Mouse (Mus musculus): ENCODE measurements around the gene Ypel3. TPM values are rescaled to one million over a fixed set of nuclear protein-coding genes. Genes with fewer than 3 reads are reported as not detected.
A peak's percentile ranks its signal among the peaks of the same experiment; 100 is the strongest.

Gene Ypel3
- total RNA-seq, 2 experiments from 2014 or later, result 62.9 to 77.1 TPM

GRCm38 (mm10) chr7:126791851-126792720 is 15.3 kb downstream of the Ypel3 start, which contains the start of gene Ppp4c:
TSS of gene Ppp4c (minus strand) at chr7:126792496.
- peak; percentile 97 to 98 for DNase-seq
- intact Hi-C loops (cut with DNase I), result loop anchor here (10.0 kb wide), 2 partner anchors 553 to 683 kb away; partner anchors contain the start of genes Fbrs and Zfp768

GRCm38 (mm10) chr7:126792721-126793443 is 16.1 kb downstream of the Ypel3 start:
- DNase-seq, result no peak
- intact Hi-C loops (cut with DNase I), result loop anchor here (10.0 kb wide), 2 partner anchors 552 to 682 kb away; partner anchors contain the start of genes Fbrs and Zfp768

- no peak for DNase-seq
- intact Hi-C loops (cut with DNase I), result loop anchor here (10.0 kb wide), 2 partner anchors 551 to 681 kb away; partner anchors contain the start of genes Fbrs and Zfp768
These were observed 16.9 kb downstream of the Ypel3 start for GRCm38 (mm10) chr7:126793456-126794270.

GRCm38 (mm10) chr7:126794271-126794605 is 17.5 kb downstream of the Ypel3 start:
- intact Hi-C loops (cut with DNase I), result loop anchor here (10.0 kb wide), 2 partner anchors 551 to 681 kb away; partner anchors contain the start of genes Fbrs and Zfp768
- no peak for DNase-seq

GRCm38 (mm10) chr7:126795387-126796317 is 18.9 kb downstream of the Ypel3 start:
- intact Hi-C loops (cut with DNase I), result loop anchor here (10.0 kb wide), 2 partner anchors 549 to 679 kb away; partner anchors contain the start of genes Fbrs and Zfp768
- no peak for DNase-seq

GRCm38 (mm10) chr7:126796350-126796932 is 19.7 kb downstream of the Ypel3 start:
- no peak for DNase-seq
- intact Hi-C loops (cut with DNase I), result loop anchor here (10.0 kb wide), 2 partner anchors 548 to 678 kb away; partner anchors contain the start of genes Fbrs and Zfp768

- intact Hi-C loops (cut with DNase I), result loop anchor here (10.0 kb wide), 2 partner anchors 547 to 677 kb away; partner anchors contain the start of genes Fbrs and Zfp768
- DNase-seq, result peak; percentile 55 to 62
These were observed 20.8 kb downstream of the Ypel3 start, which contains the start of gene Fam57b for GRCm38 (mm10) chr7:126797411-126798126. TSS of gene Fam57b (plus strand) at chr7:126797668.

- peak in 1 of 2 experiments; percentile 53 for DNase-seq
- intact Hi-C loops (cut with DNase I), result loop anchor here (10.0 kb wide), 2 partner anchors 546 to 676 kb away; partner anchors contain the start of genes Fbrs and Zfp768
These were observed 21.6 kb downstream of the Ypel3 start for GRCm38 (mm10) chr7:126798127-126799049.

- intact Hi-C loops (cut with DNase I), result loop anchor here (10.0 kb wide), 2 partner anchors 546 to 676 kb away; partner anchors contain the start of genes Fbrs and Zfp768
- DNase-seq, result peak; percentile 96 to 97
These were observed 22.3 kb downstream of the Ypel3 start for GRCm38 (mm10) chr7:126799050-126799467.

GRCm38 (mm10) chr7:126799468-126800268 is 22.9 kb downstream of the Ypel3 start:
- intact Hi-C loops (cut with DNase I), result loop anchor here (10.0 kb wide), 2 partner anchors 545 to 675 kb away; partner anchors contain the start of genes Fbrs and Zfp768
- DNase-seq, result peak in 1 of 2 experiments; percentile 52

- intact Hi-C loops (cut with DNase I), result no loop called here
- DNase-seq, result no peak
These were observed 23.7 kb downstream of the Ypel3 start for GRCm38 (mm10) chr7:126800269-126801056.

- DNase-seq, result no peak
- intact Hi-C loops (cut with DNase I), result no loop called here
These were observed 24.3 kb downstream of the Ypel3 start for GRCm38 (mm10) chr7:126801057-126801422.

GRCm38 (mm10) chr7:126802134-126802889 is 25.6 kb downstream of the Ypel3 start:
- intact Hi-C loops (cut with DNase I), result no loop called here
- DNase-seq, result no peak

GRCm38 (mm10) chr7:126803181-126803580 is 26.4 kb downstream of the Ypel3 start:
- no peak for DNase-seq
- intact Hi-C loops (cut with DNase I), result no loop called here
